Mouse (Mus musculus) liver, postnatal 0 days (tissue): ENCODE data around the gene Ptges.

Experiments used
- CTCF ChIP-seq: sonication (generic); IDR thresholded peaks from 2 replicates; pipeline ENCODE4 v1.5.1; 2016; ENCODE audit warnings: antibody characterized with exemption, low read depth
- EP300 ChIP-seq: IDR thresholded peaks from 2 replicates; pipeline ENCODE4 v1.6.1; 2016; ENCODE audit warnings: antibody characterized with exemption, low read depth, mild to moderate bottlenecking

DNA sequence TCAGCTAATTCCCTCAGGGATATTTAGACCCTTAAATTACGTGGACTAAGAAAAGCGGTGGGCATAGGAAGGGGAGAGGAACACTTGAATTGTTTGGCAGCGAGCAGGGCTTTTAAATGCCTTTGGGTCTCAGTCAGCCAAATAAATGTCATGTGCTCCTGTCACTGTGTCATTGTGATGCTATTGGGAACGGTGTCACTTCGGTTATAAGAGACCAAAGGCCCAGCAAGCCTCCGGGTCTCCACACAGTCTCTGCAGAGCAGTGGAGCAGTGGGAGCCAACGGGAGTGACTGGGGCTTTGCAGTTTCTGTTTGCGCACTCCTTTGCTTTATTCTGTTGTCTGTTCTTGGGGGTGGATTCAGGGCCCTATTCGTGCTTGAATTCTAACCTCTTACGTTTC is 55.2 kb downstream of the Ptges start:
- TF ChIP-seq CTCF (no peak), EP300 (no peak)
